Mouse (Mus musculus) midbrain, embryonic 10.5 days (tissue): Measurements from ENCODE around the gene Afmid. TPM values are rescaled to one million over a fixed set of nuclear protein-coding genes. Genes with fewer than 3 reads are reported as not detected.
"Not testable (repeated sequence)": the region's sequence is repeated elsewhere in the genome, so short reads cannot be mapped to it uniquely, and the experiment has no call there.

Experiments used
- DNase-seq: peaks from one replicate; pipeline ENCODE4 v3.0.0-alpha.2; 2017; ENCODE audit warnings: low spot score
- H3K27ac ChIP-seq: fragments of 300-500 bp; sonication (generic); replicated peaks from 2 replicates; pipeline ENCODE4 v1.5.1; 2016; ENCODE audit warnings: mild to moderate bottlenecking
- H3K27me3 ChIP-seq: fragments of 300-500 bp; sonication (generic); 2 replicates; pipeline ENCODE4 v1.6.1; 2016; ENCODE audit warnings: low read depth, mild to moderate bottlenecking; ENCODE audit not compliant: poor library complexity, severe bottlenecking
- H3K36me3 ChIP-seq: fragments of 300-500 bp; sonication (generic); 2 replicates; pipeline ENCODE4 v1.6.1; 2016; ENCODE audit warnings: mild to moderate bottlenecking, moderate library complexity
- H3K4me1 ChIP-seq: fragments of 300-500 bp; sonication (generic); 2 replicates; pipeline ENCODE4 v1.6.1; 2016
- H3K4me3 ChIP-seq: fragments of 300-500 bp; sonication (generic); 2 replicates; pipeline ENCODE4 v1.5.1; 2016; ENCODE audit warnings: mild to moderate bottlenecking, moderate library complexity
- H3K9me3 ChIP-seq: fragments of 300-500 bp; sonication (generic); replicated peaks from 2 replicates; pipeline ENCODE4 v1.6.1; 2016; ENCODE audit warnings: mild to moderate bottlenecking
- WGBS: fragments of 180-500 bp; shearing (Covaris S2); methylation state at CpG from one replicate; pipeline ENCODE4 v1.1.7; 2016; 5-methylcytosine and 5-hydroxymethylcytosine counted together
- polyA plus RNA-seq: library from polyadenylated mRNA; unstranded; fragments of >200 nt; fragmentation: Nextera tagmentation; extraction: Ambion mirVana; gene quantifications from 2 replicates; pipeline ENCODE4 v1.2.1, GENCODE M21; 2016

Gene Afmid
- polyA plus RNA-seq, 1 experiment from 2014 or later, result 3.5 TPM

DNA sequence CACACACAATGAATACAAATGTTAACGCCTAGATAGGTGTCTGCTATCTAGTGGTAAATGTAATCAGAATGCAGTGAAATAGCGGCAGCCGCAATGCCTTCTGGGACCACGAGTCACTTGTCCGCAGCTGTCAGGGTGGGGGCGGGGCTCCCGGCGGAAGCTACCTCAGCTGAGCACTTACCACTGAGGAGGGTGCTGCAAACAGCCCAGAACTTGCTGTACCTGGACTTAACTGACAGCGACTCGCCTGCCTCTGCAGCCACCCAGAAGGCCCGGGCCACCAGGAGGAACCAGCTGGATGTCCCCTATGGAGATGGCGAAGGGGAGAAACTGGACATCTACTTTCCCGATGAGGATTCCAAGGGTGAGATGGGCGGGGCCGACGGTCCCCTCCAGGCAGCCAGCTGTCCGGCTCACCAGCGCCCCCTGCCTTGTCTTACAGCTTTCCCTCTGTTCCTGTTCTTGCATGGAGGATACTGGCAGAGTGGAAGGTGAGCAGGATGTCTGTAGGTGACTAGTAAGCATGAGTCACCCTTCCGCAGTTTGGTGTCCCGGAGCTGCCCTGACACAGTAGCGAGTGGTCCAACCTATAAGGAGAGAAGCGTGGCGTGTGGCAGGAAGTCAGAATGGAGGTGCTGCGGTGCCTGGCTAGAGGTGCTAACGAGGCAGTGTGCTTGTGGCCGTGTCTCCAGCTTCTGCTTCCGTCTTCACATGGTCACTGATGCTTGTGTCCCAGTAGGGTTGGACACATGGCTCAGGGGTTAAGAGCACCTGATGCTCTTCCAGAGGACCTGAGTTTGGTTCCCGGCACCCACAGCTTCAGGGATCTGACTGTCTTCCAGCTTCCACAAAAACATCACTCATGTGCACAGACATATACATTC lies 6.6 kb downstream of the Afmid start:
- Histone ChIP-seq H3K4me1 (peaks cover 32% of the 10 kb centered on the region), H3K4me3 (peak overlapping the region; percentile 54), H3K27me3 (no peaks in the 10 kb centered on the region), H3K36me3 (no peaks in the 10 kb centered on the region), H3K27ac (peak overlapping the region; percentile 72), H3K9me3 (no peaks in the 10 kb centered on the region)
- peak; percentile 86 for DNase-seq
- WGBS, result 16% methylated on average over 28 of the region's 28 CpGs

DNA sequence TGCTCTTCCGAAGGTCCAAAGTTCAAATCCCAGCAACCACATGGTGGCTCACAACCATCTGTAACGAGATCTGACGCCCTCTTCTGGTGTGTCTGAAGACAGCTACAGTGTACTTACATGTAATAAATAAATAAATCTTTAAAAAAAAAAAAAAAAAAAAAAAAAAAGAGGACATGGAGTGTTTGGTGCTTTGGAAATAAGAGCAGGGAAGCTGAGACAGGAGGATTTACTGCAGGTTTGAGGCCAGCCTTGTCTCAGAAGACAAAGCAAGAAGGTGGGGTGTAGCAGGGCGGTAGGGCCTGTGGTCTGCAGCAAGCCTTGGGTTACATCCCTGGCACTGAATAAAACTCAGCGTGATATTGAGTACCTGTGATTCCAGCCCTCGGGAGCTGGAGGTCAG lies 7.8 kb downstream of the Afmid start:
- WGBS, result 77% methylated on average over 6 of the region's 6 CpGs
- H3K27me3 ChIP-seq, DNase-seq, H3K4me3 ChIP-seq, H3K9me3 ChIP-seq, H3K27ac ChIP-seq, H3K36me3 ChIP-seq: not testable (repeated sequence)
- H3K4me1 ChIP-seq, result peaks cover 25% of the 10 kb centered on the region

DNA sequence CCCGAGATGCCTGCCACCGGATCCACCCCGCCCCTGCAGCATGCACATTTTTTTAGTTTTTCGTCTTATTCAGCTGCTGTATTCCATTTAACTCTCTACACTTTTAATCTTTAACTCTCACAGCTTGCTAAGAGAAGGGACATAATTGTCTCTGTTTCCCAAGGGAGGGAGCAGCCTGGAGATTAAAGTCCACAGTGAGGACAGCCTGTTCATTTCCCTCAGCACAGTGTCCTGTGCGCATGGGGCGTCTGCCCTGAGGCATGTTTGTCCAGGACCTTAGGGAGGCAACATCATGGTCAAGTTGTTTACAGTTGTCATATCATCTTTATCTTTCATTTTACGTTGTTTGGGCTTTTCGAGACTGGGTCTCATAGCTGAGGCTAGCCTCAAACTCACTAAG lies 8.4 kb downstream of the Afmid start:
- DNase-seq, result no peak
- 97% methylated on average over 8 of the region's 8 CpGs for WGBS
- Histone ChIP-seq H3K4me1 (peaks cover 20% of the 10 kb centered on the region), H3K27ac (no peak overlapping the region), H3K9me3 (no peaks in the 10 kb centered on the region), H3K27me3 (no peaks in the 10 kb centered on the region), H3K4me3 (no peak overlapping the region), H3K36me3 (no peaks in the 10 kb centered on the region)

DNA sequence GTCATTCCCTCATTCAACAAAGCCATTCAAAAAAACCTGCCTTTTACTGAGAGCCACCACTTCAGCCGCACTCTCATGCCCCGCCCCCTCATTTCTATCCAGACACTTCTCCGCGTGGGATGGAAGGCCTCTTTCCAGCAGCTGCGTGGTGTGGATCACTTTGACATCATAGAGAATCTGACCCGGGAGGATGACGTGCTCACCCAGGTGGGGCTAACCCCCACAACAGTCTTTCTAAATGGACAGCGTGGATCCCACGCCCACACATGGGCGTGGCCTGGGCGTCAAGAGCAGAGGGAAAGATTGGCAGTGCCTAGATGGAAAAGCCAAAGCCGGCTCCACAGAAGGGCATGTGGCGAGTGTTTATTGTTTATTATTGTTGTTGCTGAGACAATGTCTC lies 10.6 kb downstream of the Afmid start:
- Histone ChIP-seq H3K9me3 (no peaks in the 10 kb centered on the region), H3K4me3 (peak overlapping the region; percentile 26; the same call in 1 of the 2 replicates), H3K27me3 (no peaks in the 10 kb centered on the region), H3K27ac (no peak overlapping the region), H3K36me3 (no peaks in the 10 kb centered on the region), H3K4me1 (peaks cover 17% of the 10 kb centered on the region)
- no peak for DNase-seq
- 29% methylated on average over 13 of the region's 13 CpGs for WGBS

DNA sequence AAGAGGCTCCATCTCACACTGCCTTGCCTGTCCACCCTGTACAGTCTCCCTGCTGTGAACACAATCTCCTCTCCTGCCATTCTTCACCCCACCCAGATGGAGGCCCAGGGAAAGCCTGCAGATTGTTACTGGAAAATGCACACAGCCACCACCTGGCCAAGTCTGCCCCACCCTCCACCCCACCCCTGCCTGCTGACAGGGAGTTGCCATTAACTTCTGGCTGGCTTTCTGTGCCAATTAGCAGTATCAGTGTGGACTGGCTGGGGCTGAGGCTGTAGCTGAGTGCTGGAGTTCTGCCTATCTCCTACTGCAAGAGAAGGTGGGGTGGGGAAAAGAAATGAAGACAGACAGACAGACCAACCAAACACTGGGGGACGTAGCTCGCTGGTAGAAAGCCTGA lies 12.8 kb downstream of the Afmid start:
- DNase-seq, result no peak
- H3K27me3 ChIP-seq, result no peaks in the 10 kb centered on the region
- 78% methylated on average over 2 of the region's 2 CpGs for WGBS
- H3K4me1 ChIP-seq, result peaks cover 4% of the 10 kb centered on the region; the same call in 1 of the 2 replicates
- no peaks in the 10 kb centered on the region for H3K36me3 ChIP-seq
- no peak overlapping the region for H3K4me3 ChIP-seq
- H3K9me3 ChIP-seq, result no peaks in the 10 kb centered on the region
- no peak overlapping the region for H3K27ac ChIP-seq

DNA sequence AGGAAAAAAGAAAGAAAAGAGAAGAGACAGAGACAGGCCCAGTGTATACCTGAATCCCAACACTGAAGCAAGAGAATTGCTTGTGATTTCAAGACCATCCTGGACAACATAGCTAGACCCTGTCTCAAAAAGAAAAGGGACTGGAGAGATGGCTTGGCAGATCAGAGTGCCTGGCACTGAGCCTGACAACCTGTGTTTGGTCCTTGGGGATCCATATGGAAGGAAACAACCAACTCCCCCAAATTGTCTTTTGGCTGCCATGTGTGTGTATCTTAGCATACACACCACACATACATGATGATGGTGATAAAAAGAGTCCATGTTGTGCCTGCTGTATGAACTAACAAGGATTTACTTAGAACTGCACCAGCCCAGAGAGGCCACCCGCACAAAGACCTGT lies 13.3 kb downstream of the Afmid start:
- Histone ChIP-seq H3K4me1 (peaks cover 4% of the 10 kb centered on the region; the same call in 1 of the 2 replicates), H3K27me3 (no peaks in the 10 kb centered on the region), H3K4me3 (no peak overlapping the region), H3K27ac (no peak overlapping the region), H3K9me3 (no peaks in the 10 kb centered on the region), H3K36me3 (no peaks in the 10 kb centered on the region)
- 86% methylated on average over 1 of the region's 1 CpGs for WGBS
- no peak for DNase-seq

DNA sequence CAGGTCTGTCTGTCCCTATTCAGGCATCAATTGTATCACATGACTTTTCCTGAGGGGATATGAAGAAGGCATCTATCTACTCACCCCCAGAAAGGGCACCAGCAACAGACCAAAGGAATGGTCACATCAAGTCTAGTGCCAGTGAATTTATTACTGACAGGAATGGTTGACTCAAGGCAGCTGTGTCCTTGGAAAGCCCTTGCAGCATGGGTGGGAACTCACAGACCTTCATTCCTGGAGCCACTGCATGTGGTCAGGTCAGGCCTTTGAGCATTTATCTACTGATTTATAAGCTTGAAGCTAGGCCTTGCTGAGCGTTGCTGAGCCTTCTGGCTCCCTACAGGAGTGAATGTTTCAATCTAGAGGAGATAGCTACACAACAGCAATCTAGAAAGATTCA lies 15.2 kb downstream of the Afmid start:
- Histone ChIP-seq H3K9me3 (no peaks in the 10 kb centered on the region), H3K36me3 (no peaks in the 10 kb centered on the region), H3K4me1 (peaks cover 4% of the 10 kb centered on the region; the same call in 1 of the 2 replicates), H3K27me3 (no peaks in the 10 kb centered on the region), H3K4me3 (no peak overlapping the region), H3K27ac (no peak overlapping the region)
- DNase-seq, result no peak
- 67% methylated on average over 1 of the region's 1 CpGs for WGBS

DNA sequence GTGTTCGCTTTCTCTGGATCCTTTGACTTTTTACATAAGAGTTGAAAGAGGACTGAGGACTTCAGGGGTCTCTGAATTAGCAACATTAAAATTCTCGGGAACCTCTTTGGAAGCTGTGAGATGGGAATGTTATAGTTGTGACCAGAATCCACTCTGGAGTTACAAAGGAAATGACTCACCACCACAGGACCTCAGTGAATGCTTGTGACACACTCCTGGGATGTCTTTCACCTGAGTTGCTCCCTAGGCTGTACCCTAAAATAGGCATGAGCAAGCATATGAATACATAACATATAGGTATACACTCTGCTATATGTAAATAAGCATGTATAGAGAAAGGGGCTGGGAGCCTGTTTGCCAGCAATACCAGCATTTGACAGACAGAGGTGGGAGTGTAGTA lies 17.7 kb downstream of the Afmid start:
- Histone ChIP-seq H3K4me3 (no peak overlapping the region), H3K36me3 (no peaks in the 10 kb centered on the region), H3K27me3 (no peaks in the 10 kb centered on the region), H3K4me1 (peaks cover 9% of the 10 kb centered on the region), H3K27ac (no peak overlapping the region), H3K9me3 (no peaks in the 10 kb centered on the region)
- 91% methylated on average over 2 of the region's 2 CpGs for WGBS
- no peak for DNase-seq

DNA sequence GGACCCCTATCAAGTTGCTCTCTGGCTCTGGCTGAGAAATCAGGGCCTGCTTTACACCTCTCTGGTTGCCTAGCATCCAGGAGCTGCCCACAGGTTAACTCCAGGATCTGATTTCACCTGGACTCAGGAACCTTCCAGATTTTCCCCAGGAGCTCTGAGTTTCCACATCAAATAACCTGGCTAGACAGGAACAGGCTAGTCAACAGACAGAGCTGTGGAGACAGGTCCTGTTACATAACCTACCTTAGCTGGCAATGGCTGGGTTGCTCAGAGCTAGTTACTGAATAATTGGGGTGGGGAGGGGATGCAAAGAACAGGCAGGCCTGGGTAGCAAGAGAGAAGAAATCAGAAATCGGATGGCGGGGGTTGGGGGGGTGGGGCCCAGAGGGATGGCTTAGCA lies 19.3 kb downstream of the Afmid start:
- no peak overlapping the region for H3K27ac ChIP-seq
- no peaks in the 10 kb centered on the region for H3K36me3 ChIP-seq
- DNase-seq, result no peak
- H3K4me1 ChIP-seq, result peaks cover 23% of the 10 kb centered on the region
- H3K9me3 ChIP-seq, result no peaks in the 10 kb centered on the region
- WGBS, result 64% methylated on average over 2 of the region's 2 CpGs
- no peak overlapping the region for H3K4me3 ChIP-seq
- H3K27me3 ChIP-seq, result no peaks in the 10 kb centered on the region

DNA sequence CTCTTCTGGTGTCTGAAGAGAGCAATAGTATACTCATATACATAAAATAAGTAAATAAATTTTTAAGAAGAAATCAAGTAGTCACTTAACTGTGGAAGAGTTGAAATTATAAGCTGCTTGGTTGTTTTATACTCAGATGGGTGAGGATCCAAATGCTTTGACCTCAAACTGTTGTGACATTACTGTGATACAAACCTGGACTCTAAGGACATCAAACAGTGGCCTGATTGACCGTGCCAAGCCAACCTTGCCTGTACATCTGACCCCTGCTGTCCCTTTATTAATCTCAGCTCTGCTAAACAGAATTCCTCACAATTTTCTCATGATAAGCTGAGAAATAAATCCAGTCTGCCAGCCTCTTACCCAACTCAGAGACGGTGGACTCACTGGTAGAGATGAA lies 19.9 kb downstream of the Afmid start:
- Histone ChIP-seq H3K9me3 (no peaks in the 10 kb centered on the region), H3K27ac (no peak overlapping the region), H3K4me3 (no peak overlapping the region), H3K4me1 (peaks cover 30% of the 10 kb centered on the region), H3K36me3 (peaks cover 4% of the 10 kb centered on the region), H3K27me3 (no peaks in the 10 kb centered on the region)
- 81% methylated on average over 2 of the region's 2 CpGs for WGBS
- no peak for DNase-seq

DNA sequence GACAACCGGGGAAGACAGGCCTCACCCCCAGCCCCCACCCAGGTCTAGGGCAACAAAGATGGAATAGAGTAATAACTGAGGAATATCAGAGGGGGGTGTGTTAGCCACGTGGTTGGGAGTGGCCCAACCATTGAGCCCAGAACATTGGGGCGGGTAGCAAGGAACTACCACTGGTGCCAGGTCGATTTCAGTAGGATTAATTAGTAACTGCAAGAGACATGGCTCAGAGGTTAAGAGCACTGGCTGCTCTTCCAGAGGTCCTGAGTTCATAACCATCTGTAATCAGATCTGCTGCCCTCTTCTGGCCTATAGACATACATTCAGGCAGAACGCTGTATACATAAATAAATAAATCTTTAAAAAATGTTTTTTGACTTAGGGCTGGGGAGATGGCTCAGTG lies 20.9 kb downstream of the Afmid start:
- H3K27me3 ChIP-seq, result no peaks in the 10 kb centered on the region
- H3K27ac ChIP-seq, result no peak overlapping the region
- no peak for DNase-seq
- peaks cover 35% of the 10 kb centered on the region for H3K4me1 ChIP-seq
- H3K36me3 ChIP-seq, result peaks cover 13% of the 10 kb centered on the region
- H3K4me3 ChIP-seq, result no peak overlapping the region
- no peaks in the 10 kb centered on the region for H3K9me3 ChIP-seq
- WGBS, result 65% methylated on average over 5 of the region's 5 CpGs

DNA sequence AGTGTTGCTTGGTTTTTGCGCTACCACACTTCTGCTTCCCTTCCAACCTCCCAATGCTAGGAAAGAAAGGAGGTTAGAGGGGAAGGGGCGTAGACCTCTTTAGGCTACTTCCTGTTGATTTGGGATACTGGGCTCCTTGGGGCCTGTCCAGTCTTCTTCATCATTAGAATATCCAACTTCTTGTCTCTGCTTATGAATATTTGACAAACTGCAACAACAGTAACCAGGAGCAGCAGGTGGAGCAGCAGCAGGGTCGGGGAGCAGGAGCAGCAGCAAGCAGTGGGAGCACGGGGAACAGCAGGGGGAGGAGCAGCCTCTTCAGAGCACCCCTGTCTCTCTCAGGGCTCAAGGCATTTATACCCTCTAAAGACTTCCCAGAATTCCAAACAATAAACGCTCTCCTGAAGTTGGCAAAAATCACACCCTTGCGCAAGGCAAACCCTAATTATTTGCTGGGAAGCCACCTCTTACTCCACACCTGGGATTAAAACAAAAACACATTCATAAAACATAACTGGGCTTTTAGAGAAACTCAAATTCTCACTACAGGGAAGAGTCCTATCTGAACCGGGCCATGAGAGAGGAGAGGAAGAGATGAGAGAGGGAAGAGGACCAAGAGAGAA lies 22.0 kb downstream of the Afmid start:
- Histone ChIP-seq H3K36me3 (peaks cover 23% of the 10 kb centered on the region), H3K27ac (peak overlapping the region; percentile 97), H3K9me3 (no peaks in the 10 kb centered on the region), H3K4me3 (peak overlapping the region; percentile 81), H3K4me1 (peaks cover 35% of the 10 kb centered on the region), H3K27me3 (no peaks in the 10 kb centered on the region)
- WGBS, result 88% methylated on average over 7 of the region's 7 CpGs
- no peak for DNase-seq

DNA sequence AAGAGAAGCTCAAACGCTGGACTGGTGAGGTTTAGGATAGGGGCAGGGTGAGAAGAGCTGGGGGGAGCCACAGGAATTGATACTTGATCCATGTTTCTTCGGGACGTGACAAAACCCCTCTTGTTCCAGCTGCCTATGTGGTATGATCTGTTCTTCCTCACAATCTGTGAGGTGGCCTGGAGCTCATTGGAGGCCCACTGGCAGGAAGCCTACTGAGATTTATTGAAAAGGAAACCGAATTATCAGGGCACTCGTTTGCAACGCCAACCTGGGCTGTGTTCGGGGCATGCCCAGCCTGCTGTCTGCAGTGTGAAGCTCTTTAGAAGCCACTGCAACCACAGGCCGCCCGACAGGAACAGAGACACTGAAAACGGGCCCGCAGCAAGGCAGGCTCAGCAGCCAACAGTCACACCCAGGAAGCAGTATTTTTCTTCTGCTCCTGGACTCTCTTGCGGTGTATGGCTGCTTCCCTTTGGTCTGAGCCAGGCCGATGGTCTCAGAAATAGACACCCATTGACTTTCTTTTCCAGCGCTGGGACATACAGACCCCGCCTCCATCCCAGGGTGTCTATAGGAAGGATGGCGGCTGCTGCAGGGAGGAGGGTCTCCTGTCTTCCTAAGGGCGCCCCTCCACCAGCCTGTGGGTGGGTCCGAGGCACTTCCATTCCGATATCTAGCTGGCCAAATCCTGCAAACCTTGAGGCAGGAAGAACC lies 22.7 kb downstream of the Afmid start:
- Histone ChIP-seq H3K27me3 (no peaks in the 10 kb centered on the region), H3K4me3 (peak overlapping the region; percentile 81), H3K9me3 (no peaks in the 10 kb centered on the region), H3K4me1 (peaks cover 35% of the 10 kb centered on the region), H3K27ac (peak overlapping the region; percentile 97), H3K36me3 (peaks cover 30% of the 10 kb centered on the region)
- 17% methylated on average over 19 of the region's 19 CpGs for WGBS
- no peak for DNase-seq
